Mouse (Mus musculus): Measurements from ENCODE around the gene Adcy2. TPM values are rescaled to one million over a fixed set of nuclear protein-coding genes. Genes with fewer than 3 reads are reported as not detected.

The Adcy2 gene
- polyA plus RNA-seq, 1 experiment from 2014 or later: 12.2 TPM

DNA sequence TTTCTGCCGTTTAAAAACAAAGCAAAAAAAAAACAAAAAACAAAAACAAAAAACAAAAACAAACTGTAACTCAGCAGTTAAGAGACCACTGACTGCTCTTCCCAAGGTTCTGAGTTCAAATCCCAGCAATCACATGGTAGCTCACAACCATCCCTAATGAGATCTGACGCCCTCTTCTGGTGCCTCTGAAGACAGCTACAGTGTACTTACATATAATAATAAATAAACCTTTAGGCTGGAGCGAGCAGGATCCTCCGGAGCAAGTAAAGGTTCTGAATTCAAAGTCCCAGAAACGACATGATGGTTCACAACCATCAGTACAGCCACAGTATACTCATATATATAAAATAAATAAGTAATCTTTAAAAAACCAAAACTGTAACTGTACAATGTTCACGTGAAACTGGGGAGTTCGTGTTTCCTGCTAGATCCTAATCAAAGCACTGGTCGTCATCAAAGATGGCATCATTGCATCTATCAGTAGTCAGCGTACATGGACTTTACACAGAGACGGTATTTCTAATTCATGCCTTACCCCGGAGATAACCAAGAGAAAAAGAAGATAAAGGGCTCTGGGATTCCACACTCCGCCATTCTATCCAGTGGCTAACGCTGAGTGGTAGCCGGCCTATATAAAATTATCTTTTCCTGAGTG is 418.1 kb downstream of the Adcy2 start:
- H3K27me3 ChIP-seq (ENCODE audit: control insufficient read depth, insufficient read depth, low read depth, low read length): no peaks in the 10 kb centered on the region
- peak overlapping the region; percentile 83 for H3K4me3 ChIP-seq (ENCODE audit: low read length)
- peak overlapping the region; percentile 87 for H3K9ac ChIP-seq (ENCODE audit: low read length)
- H3K4me1 ChIP-seq (replicated peaks; ENCODE audit: control insufficient read depth, insufficient read depth, low read length): peaks cover 16% of the 10 kb centered on the region; the same call in 1 of the 2 replicates
- no peak for ATAC-seq (ENCODE audit: low read depth)
- peaks cover 30% of the 10 kb centered on the region for H3K36me3 ChIP-seq (ENCODE audit: control insufficient read depth, insufficient read depth, low read length)
- H3K9me3 ChIP-seq (ENCODE audit: control insufficient read depth, low read length): no peaks in the 10 kb centered on the region
- H3K27ac ChIP-seq (ENCODE audit: low read length): peak overlapping the region; percentile 81
- WGBS: 18% methylated on average over 14 of the region's 14 CpGs
- H3K4me2 ChIP-seq (ENCODE audit: low read depth, low read length): peak overlapping the region; percentile 79

DNA sequence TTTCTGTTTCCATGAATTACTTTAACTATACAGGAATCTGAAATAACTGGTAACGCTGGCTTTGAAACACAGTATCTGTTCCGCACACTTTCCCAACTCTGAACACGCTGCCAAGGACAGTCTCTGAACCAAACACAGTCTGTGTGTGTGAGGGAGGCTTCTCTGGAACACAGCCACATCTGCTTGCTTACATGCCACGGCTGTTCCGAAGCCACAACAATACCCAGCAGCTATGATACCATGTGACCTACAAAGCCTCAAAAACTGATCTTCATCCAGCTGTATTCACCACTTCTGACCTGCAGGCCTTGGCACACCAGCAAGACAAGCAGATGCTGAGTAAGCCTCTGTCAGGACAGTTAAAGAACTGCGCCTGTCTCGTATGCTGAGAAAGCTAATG is 421.4 kb downstream of the Adcy2 start:
- H3K4me1 ChIP-seq (replicated peaks; ENCODE audit: control insufficient read depth, insufficient read depth, low read length): peaks cover 20% of the 10 kb centered on the region
- 66% methylated on average over 7 of the region's 7 CpGs for WGBS
- H3K4me2 ChIP-seq (ENCODE audit: low read depth, low read length): no peak overlapping the region
- H3K27ac ChIP-seq (ENCODE audit: low read length): no peak overlapping the region
- H3K4me3 ChIP-seq (ENCODE audit: low read length): no peak overlapping the region
- H3K9me3 ChIP-seq (ENCODE audit: control insufficient read depth, low read length): no peaks in the 10 kb centered on the region
- peak; percentile 58 for ATAC-seq (ENCODE audit: low read depth)
- H3K36me3 ChIP-seq (ENCODE audit: control insufficient read depth, insufficient read depth, low read length): peaks cover 17% of the 10 kb centered on the region
- H3K27me3 ChIP-seq (ENCODE audit: control insufficient read depth, insufficient read depth, low read depth, low read length): no peaks in the 10 kb centered on the region
- H3K9ac ChIP-seq (ENCODE audit: low read length): no peak overlapping the region

DNA sequence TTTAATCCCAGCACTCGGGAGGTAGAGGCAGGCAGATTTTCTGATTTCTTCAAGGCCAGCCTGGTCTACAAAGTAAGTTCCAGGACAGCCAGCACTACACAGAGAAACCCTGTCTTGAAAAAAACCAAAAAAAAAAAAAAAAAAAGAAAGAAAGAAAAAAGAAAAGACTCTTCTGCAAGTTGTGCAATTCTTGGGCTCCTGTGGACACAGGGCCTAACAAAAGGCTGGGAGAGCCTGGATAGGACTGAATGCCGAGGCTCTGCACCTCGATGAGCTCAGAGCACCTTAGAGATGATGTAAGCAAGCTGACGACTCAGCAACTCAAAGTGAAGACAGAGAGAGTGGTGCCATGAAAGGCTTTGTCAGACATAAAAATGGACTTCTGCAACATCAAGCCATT is 424.9 kb downstream of the Adcy2 start:
- Histone ChIP-seq H3K36me3 (ENCODE audit: control insufficient read depth, insufficient read depth, low read length) (peaks cover 36% of the 10 kb centered on the region), H3K27me3 (ENCODE audit: control insufficient read depth, insufficient read depth, low read depth, low read length) (no peaks in the 10 kb centered on the region), H3K4me1 (replicated peaks; ENCODE audit: control insufficient read depth, insufficient read depth, low read length) (peaks cover 15% of the 10 kb centered on the region), H3K27ac (ENCODE audit: low read length) (no peak overlapping the region), H3K4me2 (ENCODE audit: low read depth, low read length) (no peak overlapping the region), H3K4me3 (ENCODE audit: low read length) (no peak overlapping the region), H3K9me3 (ENCODE audit: control insufficient read depth, low read length) (no peaks in the 10 kb centered on the region), H3K9ac (ENCODE audit: low read length) (no peak overlapping the region)
- WGBS: 84% methylated on average over 4 of the region's 4 CpGs
- no peak for ATAC-seq (ENCODE audit: low read depth)

DNA sequence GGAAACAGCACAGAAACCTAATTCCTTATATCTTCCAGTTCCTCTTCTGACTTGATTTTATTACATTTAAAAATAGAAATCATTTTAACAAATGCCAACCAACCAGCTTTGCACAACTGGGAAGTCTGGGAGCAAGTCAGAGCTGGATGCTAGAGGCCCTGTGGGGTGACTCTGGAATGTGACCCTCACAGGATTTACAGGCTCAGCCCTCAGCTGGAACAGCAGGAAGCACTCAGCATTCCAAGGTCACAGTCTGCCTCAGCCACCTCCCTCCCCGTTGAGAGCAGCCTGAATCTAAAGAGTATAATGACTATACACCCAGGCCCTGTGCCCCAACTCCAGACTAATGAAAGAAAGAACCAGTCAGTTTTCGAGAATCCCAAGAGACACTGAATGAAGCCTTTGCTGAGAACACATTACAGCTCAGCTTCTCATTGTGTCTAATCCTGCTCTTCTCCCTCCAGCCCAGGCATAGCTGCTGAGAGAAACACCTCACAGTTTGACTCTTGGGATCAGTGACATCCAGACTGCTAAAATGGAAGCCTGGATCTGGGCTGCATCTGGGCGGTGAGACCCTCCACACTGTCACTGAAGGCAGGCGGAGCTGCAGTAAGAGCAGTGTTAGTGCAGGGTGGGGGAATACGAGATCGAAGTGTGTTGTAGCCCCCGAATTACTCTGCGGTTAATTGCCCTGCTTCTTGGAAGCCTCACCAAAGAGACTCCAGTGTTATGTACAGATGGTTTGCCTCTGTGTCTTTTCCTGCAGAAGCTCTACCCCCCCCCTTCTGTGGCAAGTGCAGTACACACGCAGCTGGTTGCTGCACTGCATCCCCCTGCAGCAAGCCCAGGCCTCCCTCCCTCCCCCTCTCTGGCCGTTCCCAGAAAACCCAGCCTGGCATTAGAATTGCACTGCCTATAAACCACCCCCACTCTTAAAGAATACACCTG is 426.1 kb downstream of the Adcy2 start:
- Histone ChIP-seq H3K36me3 (ENCODE audit: control insufficient read depth, insufficient read depth, low read length) (peaks cover 42% of the 10 kb centered on the region), H3K27me3 (ENCODE audit: control insufficient read depth, insufficient read depth, low read depth, low read length) (no peaks in the 10 kb centered on the region), H3K4me1 (replicated peaks; ENCODE audit: control insufficient read depth, insufficient read depth, low read length) (peaks cover 15% of the 10 kb centered on the region), H3K9me3 (ENCODE audit: control insufficient read depth, low read length) (no peaks in the 10 kb centered on the region), H3K9ac (ENCODE audit: low read length) (no peak overlapping the region), H3K4me2 (ENCODE audit: low read depth, low read length) (no peak overlapping the region), H3K4me3 (ENCODE audit: low read length) (no peak overlapping the region), H3K27ac (ENCODE audit: low read length) (peak overlapping the region; percentile 76)
- 64% methylated on average over 10 of the region's 10 CpGs for WGBS
- peak; percentile 81 for ATAC-seq (ENCODE audit: low read depth)

DNA sequence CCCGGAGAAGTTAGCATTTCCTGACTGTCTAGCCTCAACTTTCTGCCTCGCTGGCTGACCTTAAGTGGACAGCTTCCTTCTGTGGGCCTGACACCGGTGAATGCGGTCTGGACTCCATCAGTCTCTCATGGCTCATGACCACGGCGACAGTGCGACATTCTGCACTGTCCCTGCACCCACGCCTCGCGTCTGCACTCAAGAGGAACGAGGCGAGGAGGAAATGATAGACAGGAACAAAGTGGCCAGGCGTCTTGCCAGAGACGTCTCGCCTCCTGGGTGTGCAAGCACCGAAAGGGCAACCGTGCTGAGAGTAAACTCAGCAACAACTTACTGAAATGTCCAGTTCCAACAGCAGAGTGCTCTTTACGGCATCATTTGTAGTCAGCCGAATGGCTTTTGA is 427.1 kb downstream of the Adcy2 start:
- Histone ChIP-seq H3K27me3 (ENCODE audit: control insufficient read depth, insufficient read depth, low read depth, low read length) (no peaks in the 10 kb centered on the region), H3K4me2 (ENCODE audit: low read depth, low read length) (no peak overlapping the region), H3K9ac (ENCODE audit: low read length) (no peak overlapping the region), H3K36me3 (ENCODE audit: control insufficient read depth, insufficient read depth, low read length) (peaks cover 41% of the 10 kb centered on the region), H3K4me3 (ENCODE audit: low read length) (no peak overlapping the region), H3K4me1 (replicated peaks; ENCODE audit: control insufficient read depth, insufficient read depth, low read length) (peaks cover 15% of the 10 kb centered on the region), H3K27ac (ENCODE audit: low read length) (peak overlapping the region; percentile 45), H3K9me3 (ENCODE audit: control insufficient read depth, low read length) (no peaks in the 10 kb centered on the region)
- 70% methylated on average over 19 of the region's 19 CpGs for WGBS
- ATAC-seq (ENCODE audit: low read depth): no peak

Data from lung, embryonic 16.5 days (tissue).